Mouse (Mus musculus): ENCODE measurements around the gene Gid4. TPM values are rescaled to one million over a fixed set of nuclear protein-coding genes. Genes with fewer than 3 reads are reported as not detected.

Gid4 gene
- polyA plus RNA-seq, 1 experiment from 2014 or later, result 32.3 TPM

DNA sequence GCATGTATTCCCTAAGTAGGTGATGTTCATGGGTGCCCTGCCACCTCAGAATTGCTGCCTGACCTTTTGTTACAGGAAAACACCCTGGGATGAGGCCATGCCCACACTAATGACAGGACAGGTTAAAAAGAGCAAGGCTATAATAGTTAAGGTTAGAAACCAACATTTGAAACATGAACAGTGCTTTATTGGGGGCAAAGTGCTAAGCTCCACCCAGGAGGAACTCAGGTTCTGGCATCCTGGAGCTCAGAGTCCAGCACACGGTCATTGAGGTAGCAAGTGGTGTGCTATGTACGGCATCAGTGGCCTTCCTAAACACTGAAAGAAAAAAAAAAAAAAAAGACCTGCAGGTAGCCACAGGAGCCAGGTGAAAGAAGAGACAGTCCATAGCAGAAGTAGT is 29.0 kb upstream of the Gid4 start:
- Histone ChIP-seq H3K9ac (ENCODE audit: low read length) (no peak overlapping the region), H3K27me3 (ENCODE audit: control insufficient read depth, insufficient read depth, low read length) (no peaks in the 10 kb centered on the region), H3K4me3 (ENCODE audit: low read depth, low read length) (no peak overlapping the region), H3K36me3 (ENCODE audit: control insufficient read depth, insufficient read depth, low read length) (no peaks in the 10 kb centered on the region), H3K4me1 (ENCODE audit: control insufficient read depth, insufficient read depth, low read length) (peaks cover 3% of the 10 kb centered on the region; the same call in 1 of the 2 replicates), H3K9me3 (ENCODE audit: control insufficient read depth, low read length) (no peaks in the 10 kb centered on the region), H3K27ac (ENCODE audit: low read depth, low read length) (no peak overlapping the region), H3K4me2 (no peak overlapping the region)
- ATAC-seq (ENCODE audit: low FRiP score) (no peak), DNase-seq (ENCODE audit: low spot score, missing footprints) (no peak)
- WGBS, result 90% methylated on average over 2 of the region's 2 CpGs

DNA sequence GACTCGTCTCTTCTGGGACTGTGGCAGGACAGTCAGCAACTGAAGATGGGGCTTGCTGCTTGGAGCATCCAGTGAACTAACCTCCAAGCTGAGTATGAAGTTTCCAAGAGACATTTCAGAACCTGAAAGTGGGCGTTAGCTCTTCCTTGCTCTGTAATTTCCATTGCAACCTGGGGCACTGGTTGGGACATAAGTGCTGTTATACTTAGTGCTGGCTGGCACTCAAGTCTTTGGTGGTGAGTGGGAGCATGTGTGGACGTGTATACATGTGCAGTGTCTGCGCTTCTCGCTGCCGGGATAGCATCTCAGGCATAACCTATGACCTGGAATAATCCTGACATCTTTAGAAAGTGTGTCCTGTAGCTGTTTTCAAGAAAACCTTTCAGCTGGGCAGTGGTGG is 25.6 kb upstream of the Gid4 start:
- DNase-seq (ENCODE audit: low spot score, missing footprints), result no peak
- Histone ChIP-seq H3K27me3 (ENCODE audit: control insufficient read depth, insufficient read depth, low read length) (no peaks in the 10 kb centered on the region), H3K4me3 (ENCODE audit: low read depth, low read length) (no peak overlapping the region), H3K4me2 (no peak overlapping the region), H3K27ac (ENCODE audit: low read depth, low read length) (no peak overlapping the region), H3K9me3 (ENCODE audit: control insufficient read depth, low read length) (no peaks in the 10 kb centered on the region), H3K4me1 (ENCODE audit: control insufficient read depth, insufficient read depth, low read length) (no peaks in the 10 kb centered on the region), H3K9ac (ENCODE audit: low read length) (no peak overlapping the region), H3K36me3 (ENCODE audit: control insufficient read depth, insufficient read depth, low read length) (no peaks in the 10 kb centered on the region)
- 87% methylated on average over 6 of the region's 6 CpGs for WGBS
- no peak for ATAC-seq (ENCODE audit: low FRiP score)

DNA sequence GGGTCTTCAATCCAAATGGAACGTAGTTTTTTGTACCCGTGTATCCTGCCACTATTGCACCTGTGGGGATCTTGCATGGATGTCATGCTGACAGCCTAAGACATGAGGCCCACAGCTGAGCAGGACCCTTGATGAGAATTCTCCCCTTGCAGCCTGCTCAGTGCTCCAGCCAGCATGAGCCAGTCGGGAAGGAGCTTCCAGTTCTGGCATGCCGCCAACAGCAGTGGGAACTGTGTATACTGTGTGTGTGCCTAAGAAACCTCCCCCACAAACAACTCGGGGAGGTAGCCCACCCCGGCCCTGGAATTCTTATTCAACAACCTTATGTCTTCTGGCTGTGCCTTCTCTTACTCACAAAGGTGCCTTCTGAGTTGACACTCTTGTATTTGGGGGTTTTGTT is 20.4 kb upstream of the Gid4 start:
- Histone ChIP-seq H3K27ac (ENCODE audit: low read depth, low read length) (no peak overlapping the region), H3K4me3 (ENCODE audit: low read depth, low read length) (no peak overlapping the region), H3K4me2 (no peak overlapping the region), H3K27me3 (ENCODE audit: control insufficient read depth, insufficient read depth, low read length) (no peaks in the 10 kb centered on the region), H3K4me1 (ENCODE audit: control insufficient read depth, insufficient read depth, low read length) (no peaks in the 10 kb centered on the region), H3K36me3 (ENCODE audit: control insufficient read depth, insufficient read depth, low read length) (no peaks in the 10 kb centered on the region; the same call in 1 of the 2 replicates), H3K9ac (ENCODE audit: low read length) (no peak overlapping the region), H3K9me3 (ENCODE audit: control insufficient read depth, low read length) (no peaks in the 10 kb centered on the region)
- 84% methylated on average over 6 of the region's 6 CpGs for WGBS
- DNase-seq (ENCODE audit: low spot score, missing footprints), result no peak
- ATAC-seq (ENCODE audit: low FRiP score), result no peak

GRCm38 (mm10) chr11:60397172-60397571 is 19.8 kb upstream of the Gid4 start:
- Histone ChIP-seq H3K27me3 (ENCODE audit: control insufficient read depth, insufficient read depth, low read length) (no peaks in the 10 kb centered on the region), H3K36me3 (ENCODE audit: control insufficient read depth, insufficient read depth, low read length) (no peaks in the 10 kb centered on the region; the same call in 1 of the 2 replicates), H3K27ac (ENCODE audit: low read depth, low read length) (no peak overlapping the region)

GRCm38 (mm10) chr11:60406606-60407005 is 10.3 kb upstream of the Gid4 start:
- Histone ChIP-seq H3K9me3 (ENCODE audit: control insufficient read depth, low read length) (no peaks in the 10 kb centered on the region), H3K4me3 (ENCODE audit: low read depth, low read length) (no peak overlapping the region), H3K9ac (ENCODE audit: low read length) (no peak overlapping the region), H3K4me2 (no peak overlapping the region), H3K27ac (ENCODE audit: low read depth, low read length) (no peak overlapping the region), H3K4me1 (ENCODE audit: control insufficient read depth, insufficient read depth, low read length) (no peaks in the 10 kb centered on the region), H3K27me3 (ENCODE audit: control insufficient read depth, insufficient read depth, low read length) (no peaks in the 10 kb centered on the region), H3K36me3 (ENCODE audit: control insufficient read depth, insufficient read depth, low read length) (peaks cover 7% of the 10 kb centered on the region)
- WGBS, result 93% methylated on average over 1 of the region's 1 CpGs
- DNase-seq (ENCODE audit: low spot score, missing footprints), result no peak
- ATAC-seq (ENCODE audit: low FRiP score), result no peak

More at GRCm38 (mm10) chr11:60397172-60397571, 19.8 kb upstream of the Gid4 start:
- DNase-seq (ENCODE audit: low spot score, missing footprints) (no peak), ATAC-seq (ENCODE audit: low FRiP score) (no peak)
- no peaks in the 10 kb centered on the region for H3K9me3 ChIP-seq (ENCODE audit: control insufficient read depth, low read length)
- no peaks in the 10 kb centered on the region for H3K4me1 ChIP-seq (ENCODE audit: control insufficient read depth, insufficient read depth, low read length)
- no peak overlapping the region for H3K9ac ChIP-seq (ENCODE audit: low read length)
- no peak overlapping the region for H3K4me3 ChIP-seq (ENCODE audit: low read depth, low read length)
- H3K4me2 ChIP-seq, result no peak overlapping the region
- 88% methylated on average over 2 of the region's 2 CpGs for WGBS

- no peak overlapping the region for H3K27ac ChIP-seq (ENCODE audit: low read depth, low read length)
- no peak overlapping the region for H3K4me2 ChIP-seq
- peaks cover 1% of the 10 kb centered on the region; the same call in 1 of the 2 replicates for H3K36me3 ChIP-seq (ENCODE audit: control insufficient read depth, insufficient read depth, low read length)
- no peak overlapping the region for H3K4me3 ChIP-seq (ENCODE audit: low read depth, low read length)
- peaks cover 6% of the 10 kb centered on the region for H3K4me1 ChIP-seq (ENCODE audit: control insufficient read depth, insufficient read depth, low read length)
- no peak overlapping the region for H3K9ac ChIP-seq (ENCODE audit: low read length)
- 15% methylated on average over 3 of the region's 3 CpGs for WGBS
- H3K9me3 ChIP-seq (ENCODE audit: control insufficient read depth, low read length), result no peaks in the 10 kb centered on the region
- DNase-seq (ENCODE audit: low spot score, missing footprints) (peak; percentile 93), ATAC-seq (ENCODE audit: low FRiP score) (no peak)
- no peaks in the 10 kb centered on the region for H3K27me3 ChIP-seq (ENCODE audit: control insufficient read depth, insufficient read depth, low read length)
Measured at GRCm38 (mm10) chr11:60412173-60412572, 4.8 kb upstream of the Gid4 start.

- WGBS, result 92% methylated on average over 2 of the region's 2 CpGs
Measured at GRCm38 (mm10) chr11:60412921-60413320, 4.0 kb upstream of the Gid4 start.

GRCm38 (mm10) chr11:60416590-60416962 is 369 bp upstream of the Gid4 start:
- no peak overlapping the region for H3K27ac ChIP-seq (ENCODE audit: low read depth, low read length)
- no peaks in the 10 kb centered on the region for H3K36me3 ChIP-seq (ENCODE audit: control insufficient read depth, insufficient read depth, low read length)
- no peak for DNase-seq (ENCODE audit: low spot score, missing footprints)
- H3K4me1 ChIP-seq (ENCODE audit: control insufficient read depth, insufficient read depth, low read length), result peaks cover 14% of the 10 kb centered on the region
- H3K9ac ChIP-seq (ENCODE audit: low read length), result peak overlapping the region; percentile 73
- WGBS, result under 1% methylated on average over 21 of the region's 21 CpGs
- peak overlapping the region; percentile 56 for H3K4me3 ChIP-seq (ENCODE audit: low read depth, low read length)
- H3K9me3 ChIP-seq (ENCODE audit: control insufficient read depth, low read length), result no peaks in the 10 kb centered on the region
- H3K4me2 ChIP-seq, result peak overlapping the region; percentile 81
- no peaks in the 10 kb centered on the region for H3K27me3 ChIP-seq (ENCODE audit: control insufficient read depth, insufficient read depth, low read length)
- ATAC-seq (ENCODE audit: low FRiP score), result peak; percentile 65

More at GRCm38 (mm10) chr11:60412921-60413320, 4.0 kb upstream of the Gid4 start:
- Histone ChIP-seq H3K27ac (ENCODE audit: low read depth, low read length) (no peak overlapping the region), H3K36me3 (ENCODE audit: control insufficient read depth, insufficient read depth, low read length) (no peaks in the 10 kb centered on the region), H3K4me2 (no peak overlapping the region), H3K4me1 (ENCODE audit: control insufficient read depth, insufficient read depth, low read length) (peaks cover 6% of the 10 kb centered on the region), H3K9me3 (ENCODE audit: control insufficient read depth, low read length) (no peaks in the 10 kb centered on the region), H3K9ac (ENCODE audit: low read length) (no peak overlapping the region), H3K27me3 (ENCODE audit: control insufficient read depth, insufficient read depth, low read length) (no peaks in the 10 kb centered on the region), H3K4me3 (ENCODE audit: low read depth, low read length) (no peak overlapping the region)
- DNase-seq (ENCODE audit: low spot score, missing footprints), result no peak
- no peak for ATAC-seq (ENCODE audit: low FRiP score)

DNA sequence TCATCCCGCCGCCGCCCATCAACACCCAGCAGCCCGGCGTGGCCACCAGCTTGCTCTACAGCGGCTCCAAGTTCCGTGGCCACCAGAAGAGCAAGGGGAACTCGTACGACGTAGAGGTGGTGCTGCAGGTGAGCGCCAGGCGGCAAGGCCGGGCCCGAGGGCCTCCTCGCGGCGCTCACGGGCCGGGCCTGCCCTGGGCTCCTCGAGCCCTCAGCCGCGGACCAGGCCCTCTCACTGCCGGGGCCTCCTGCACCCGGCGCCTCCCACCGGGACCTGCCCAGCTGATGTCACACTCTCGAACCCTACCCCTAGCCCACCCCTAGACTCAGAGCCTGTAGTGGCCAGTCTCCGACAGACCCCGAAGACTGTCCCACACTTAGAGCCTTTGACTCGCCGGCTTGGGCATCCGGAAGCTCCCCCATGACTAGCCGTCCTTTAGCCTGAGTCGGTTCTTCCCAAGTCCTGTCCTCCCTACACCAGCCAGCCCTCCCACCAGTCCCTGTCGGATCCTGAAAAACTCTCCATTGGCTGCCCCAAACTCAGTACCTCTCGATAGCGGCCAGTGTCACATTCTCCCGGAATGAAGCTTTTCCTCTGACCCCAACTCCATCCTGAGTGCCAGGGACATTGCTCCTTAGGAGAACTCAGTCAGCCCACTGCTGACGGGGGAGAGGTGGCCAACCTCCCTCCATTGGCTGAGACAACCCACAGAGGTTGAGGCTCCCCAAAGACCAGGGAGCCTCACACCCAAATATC is 950 bp downstream of the Gid4 start, which contains the start of gene Atpaf2:
Gene Atpaf2 (minus strand): TSS at position 741 of the 756 bp plus-strand sequence.
- peak within 1 kb of the TSS; percentile 56 for H3K4me3 ChIP-seq (ENCODE audit: low read depth, low read length)
- peak; percentile 95 for DNase-seq (ENCODE audit: low spot score, missing footprints)
- peak; percentile 54 for ATAC-seq (ENCODE audit: low FRiP score)
- peak within 1 kb of the TSS; percentile 80 for H3K9ac ChIP-seq (ENCODE audit: low read length)
- WGBS, result 1% methylated on average over 37 of the region's 39 CpGs
- peak within 1 kb of the TSS; percentile 61 for H3K4me2 ChIP-seq
- H3K4me1 ChIP-seq (ENCODE audit: control insufficient read depth, insufficient read depth, low read length), result peaks cover 14% of the 10 kb centered on the region
- H3K9me3 ChIP-seq (ENCODE audit: control insufficient read depth, low read length), result no peaks in the 10 kb centered on the region
- H3K27ac ChIP-seq (ENCODE audit: low read depth, low read length), result peak within 1 kb of the TSS; percentile 50
- H3K27me3 ChIP-seq (ENCODE audit: control insufficient read depth, insufficient read depth, low read length), result no peaks in the 10 kb centered on the region
- no peaks in the 10 kb centered on the region for H3K36me3 ChIP-seq (ENCODE audit: control insufficient read depth, insufficient read depth, low read length)

Data from midbrain, embryonic 11.5 days (tissue).